Mouse (Mus musculus): ENCODE results near the gene Sf3a1. TPM values are rescaled to one million over a fixed set of nuclear protein-coding genes. Genes with fewer than 3 reads are reported as not detected.

Gene Sf3a1
- polyA plus RNA-seq, 1 experiment from 2014 or later, result 49.3 TPM

DNA sequence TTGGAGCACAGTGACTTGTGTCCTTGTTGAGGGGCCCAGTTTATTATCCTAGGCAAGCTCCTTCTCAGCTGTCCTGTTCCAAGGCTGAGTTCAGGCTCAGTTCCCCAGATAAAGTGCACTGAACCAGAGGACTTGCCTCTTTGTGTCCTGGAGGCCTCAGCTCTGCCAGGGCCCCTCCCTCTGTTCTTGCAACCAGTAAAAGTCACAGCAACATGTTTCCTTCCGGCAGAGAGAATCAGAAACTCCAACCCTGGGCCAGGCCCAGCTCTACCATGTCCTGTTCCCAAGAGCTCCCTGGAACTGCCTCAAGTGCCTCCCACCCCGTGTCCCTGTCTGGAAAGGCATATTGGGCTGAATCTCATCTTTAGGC, 43.5 kb downstream of the Sf3a1 start:
- no peak overlapping the region for H3K9ac ChIP-seq
- no peaks in the 10 kb centered on the region for H3K9me3 ChIP-seq (ENCODE audit: control insufficient read depth, low read length)
- DNase-seq (ENCODE audit: low spot score) (no peak), ATAC-seq (ENCODE audit: low FRiP score) (no peak)
- no peak overlapping the region for H3K4me3 ChIP-seq (replicated peaks; ENCODE audit: low read length)
- no peaks in the 10 kb centered on the region for H3K27me3 ChIP-seq (ENCODE audit: control insufficient read depth, insufficient read depth, low read length)
- WGBS, result 37% methylated on average over 2 of the region's 2 CpGs
- no peaks in the 10 kb centered on the region for H3K4me1 ChIP-seq (replicated peaks; ENCODE audit: control insufficient read depth, insufficient read depth, low read length)
- H3K36me3 ChIP-seq (replicated peaks; ENCODE audit: control insufficient read depth, insufficient read depth), result peaks cover 11% of the 10 kb centered on the region
- no peak overlapping the region for H3K27ac ChIP-seq
- no peak overlapping the region for H3K4me2 ChIP-seq (replicated peaks)

GRCm38 (mm10) chr11:4205097-4205655, 45.0 kb downstream of the Sf3a1 start:
- Histone ChIP-seq H3K36me3 (replicated peaks; ENCODE audit: control insufficient read depth, insufficient read depth) (peaks cover 25% of the 10 kb centered on the region), H3K9ac (no peak overlapping the region), H3K9me3 (ENCODE audit: control insufficient read depth, low read length) (no peaks in the 10 kb centered on the region), H3K4me3 (replicated peaks; ENCODE audit: low read length) (no peak overlapping the region), H3K4me1 (replicated peaks; ENCODE audit: control insufficient read depth, insufficient read depth, low read length) (no peaks in the 10 kb centered on the region), H3K4me2 (replicated peaks) (no peak overlapping the region), H3K27ac (no peak overlapping the region), H3K27me3 (ENCODE audit: control insufficient read depth, insufficient read depth, low read length) (no peaks in the 10 kb centered on the region)
- 86% methylated on average over 5 of the region's 5 CpGs for WGBS
- no peak for DNase-seq (ENCODE audit: low spot score)
- no peak for ATAC-seq (ENCODE audit: low FRiP score)

- Histone ChIP-seq H3K4me3 (replicated peaks; ENCODE audit: low read length) (no peak overlapping the region), H3K27me3 (ENCODE audit: control insufficient read depth, insufficient read depth, low read length) (no peaks in the 10 kb centered on the region), H3K4me1 (replicated peaks; ENCODE audit: control insufficient read depth, insufficient read depth, low read length) (no peaks in the 10 kb centered on the region), H3K36me3 (replicated peaks; ENCODE audit: control insufficient read depth, insufficient read depth) (peaks cover 33% of the 10 kb centered on the region), H3K9ac (no peak overlapping the region), H3K4me2 (replicated peaks) (no peak overlapping the region), H3K9me3 (ENCODE audit: control insufficient read depth, low read length) (no peaks in the 10 kb centered on the region), H3K27ac (no peak overlapping the region)
- ATAC-seq (ENCODE audit: low FRiP score) (no peak), DNase-seq (ENCODE audit: low spot score) (no peak)
- WGBS, result 91% methylated on average over 7 of the region's 7 CpGs
Observed at GRCm38 (mm10) chr11:4205951-4206350, 45.8 kb downstream of the Sf3a1 start.

- Histone ChIP-seq H3K4me1 (replicated peaks; ENCODE audit: control insufficient read depth, insufficient read depth, low read length) (no peaks in the 10 kb centered on the region), H3K27ac (no peak overlapping the region), H3K4me2 (replicated peaks) (no peak overlapping the region), H3K9me3 (ENCODE audit: control insufficient read depth, low read length) (no peaks in the 10 kb centered on the region), H3K36me3 (replicated peaks; ENCODE audit: control insufficient read depth, insufficient read depth) (peaks cover 38% of the 10 kb centered on the region), H3K27me3 (ENCODE audit: control insufficient read depth, insufficient read depth, low read length) (no peaks in the 10 kb centered on the region), H3K9ac (no peak overlapping the region), H3K4me3 (replicated peaks; ENCODE audit: low read length) (no peak overlapping the region)
- whole genome bisulfite sequencing, result 86% methylated on average over 6 of the region's 6 CpGs
- DNase-seq (ENCODE audit: low spot score), result no peak
- ATAC-seq (ENCODE audit: low FRiP score), result no peak
Observed at GRCm38 (mm10) chr11:4206563-4206962, 46.4 kb downstream of the Sf3a1 start.

GRCm38 (mm10) chr11:4207655-4208054, 47.5 kb downstream of the Sf3a1 start:
- peaks cover 48% of the 10 kb centered on the region for H3K36me3 ChIP-seq (replicated peaks; ENCODE audit: control insufficient read depth, insufficient read depth)
- no peak for DNase-seq (ENCODE audit: low spot score)
- WGBS, result 97% methylated on average over 9 of the region's 9 CpGs

GRCm38 (mm10) chr11:4209556-4209955, 49.4 kb downstream of the Sf3a1 start:
- H3K36me3 ChIP-seq (replicated peaks; ENCODE audit: control insufficient read depth, insufficient read depth), result peaks cover 65% of the 10 kb centered on the region
- no peaks in the 10 kb centered on the region for H3K9me3 ChIP-seq (ENCODE audit: control insufficient read depth, low read length)
- H3K4me2 ChIP-seq (replicated peaks), result no peak overlapping the region
- 78% methylated on average over 5 of the region's 5 CpGs for WGBS
- no peaks in the 10 kb centered on the region for H3K4me1 ChIP-seq (replicated peaks; ENCODE audit: control insufficient read depth, insufficient read depth, low read length)
- no peak overlapping the region for H3K9ac ChIP-seq
- H3K4me3 ChIP-seq (replicated peaks; ENCODE audit: low read length), result no peak overlapping the region
- DNase-seq (ENCODE audit: low spot score) (no peak), ATAC-seq (ENCODE audit: low FRiP score) (no peak)
- H3K27ac ChIP-seq, result no peak overlapping the region
- H3K27me3 ChIP-seq (ENCODE audit: control insufficient read depth, insufficient read depth, low read length), result no peaks in the 10 kb centered on the region

More at GRCm38 (mm10) chr11:4207655-4208054, 47.5 kb downstream of the Sf3a1 start:
- Histone ChIP-seq H3K27me3 (ENCODE audit: control insufficient read depth, insufficient read depth, low read length) (no peaks in the 10 kb centered on the region), H3K27ac (no peak overlapping the region), H3K4me2 (replicated peaks) (no peak overlapping the region), H3K4me1 (replicated peaks; ENCODE audit: control insufficient read depth, insufficient read depth, low read length) (no peaks in the 10 kb centered on the region), H3K9me3 (ENCODE audit: control insufficient read depth, low read length) (no peaks in the 10 kb centered on the region), H3K9ac (no peak overlapping the region), H3K4me3 (replicated peaks; ENCODE audit: low read length) (no peak overlapping the region)
- no peak for ATAC-seq (ENCODE audit: low FRiP score)

GRCm38 (mm10) chr11:4210786-4211185, 50.6 kb downstream of the Sf3a1 start:
- DNase-seq (ENCODE audit: low spot score) (no peak), ATAC-seq (ENCODE audit: low FRiP score) (no peak)
- Histone ChIP-seq H3K9me3 (ENCODE audit: control insufficient read depth, low read length) (no peaks in the 10 kb centered on the region), H3K9ac (no peak overlapping the region), H3K4me1 (replicated peaks; ENCODE audit: control insufficient read depth, insufficient read depth, low read length) (no peaks in the 10 kb centered on the region), H3K4me3 (replicated peaks; ENCODE audit: low read length) (no peak overlapping the region), H3K27ac (no peak overlapping the region), H3K27me3 (ENCODE audit: control insufficient read depth, insufficient read depth, low read length) (no peaks in the 10 kb centered on the region), H3K4me2 (replicated peaks) (no peak overlapping the region), H3K36me3 (replicated peaks; ENCODE audit: control insufficient read depth, insufficient read depth) (peaks cover 76% of the 10 kb centered on the region)
- 76% methylated on average over 1 of the region's 1 CpGs for WGBS

DNA sequence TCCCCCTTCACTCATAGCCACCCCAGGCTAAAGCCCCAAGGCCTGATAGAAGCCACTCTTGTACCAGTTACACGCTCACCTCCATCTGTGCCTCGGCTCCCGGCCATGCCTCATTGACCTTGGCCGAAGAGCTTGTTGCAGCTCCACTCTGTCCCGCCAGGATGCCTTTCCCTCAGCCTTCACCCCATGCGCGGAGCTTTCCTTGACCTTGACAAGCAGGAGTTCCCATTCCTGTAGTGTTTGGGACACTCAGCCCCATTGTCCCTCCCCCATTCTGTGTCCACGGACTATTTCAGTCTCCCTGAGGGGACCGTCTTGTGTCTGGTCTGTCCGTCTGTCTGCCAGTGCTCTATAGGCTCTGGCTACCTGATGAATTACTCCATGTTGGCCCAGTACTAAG, 53.0 kb downstream of the Sf3a1 start:
- 92% methylated on average over 10 of the region's 10 CpGs for WGBS

DNA sequence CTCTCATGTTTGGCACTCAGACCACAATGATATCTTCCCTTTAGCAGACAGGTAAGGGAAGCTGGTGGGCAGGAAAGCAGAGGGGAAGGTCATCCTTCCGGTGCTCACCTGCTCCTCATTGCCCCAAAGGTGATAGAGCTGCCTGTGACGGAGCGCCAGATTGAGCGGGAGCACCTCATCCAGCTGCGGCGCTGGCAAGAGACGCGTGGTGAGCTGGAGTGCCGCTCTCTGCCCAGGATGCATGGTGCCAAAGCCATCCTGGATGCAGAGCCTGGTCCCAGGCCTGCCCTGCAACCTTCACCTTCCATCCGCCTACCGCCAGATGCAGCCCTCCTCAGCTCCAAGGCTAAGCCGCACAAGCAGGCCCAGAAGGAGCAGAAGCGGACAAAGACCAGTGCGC, 54.4 kb downstream of the Sf3a1 start:
- DNase-seq (ENCODE audit: low spot score) (no peak), ATAC-seq (ENCODE audit: low FRiP score) (no peak)
- Histone ChIP-seq H3K9ac (no peak overlapping the region), H3K36me3 (replicated peaks; ENCODE audit: control insufficient read depth, insufficient read depth) (peaks cover 61% of the 10 kb centered on the region), H3K9me3 (ENCODE audit: control insufficient read depth, low read length) (0 out of 2 replicates have a peak, but pooled peaks cover 5% of the 10 kb centered on the region), H3K27me3 (ENCODE audit: control insufficient read depth, insufficient read depth, low read length) (peaks cover 26% of the 10 kb centered on the region), H3K4me2 (replicated peaks) (no peak overlapping the region), H3K4me1 (replicated peaks; ENCODE audit: control insufficient read depth, insufficient read depth, low read length) (0 out of 2 replicates have a peak, but pooled peaks cover 7% of the 10 kb centered on the region), H3K27ac (no peak overlapping the region), H3K4me3 (replicated peaks; ENCODE audit: low read length) (no peak overlapping the region)
- 97% methylated on average over 14 of the region's 14 CpGs for WGBS

More for the DNA sequence above, 53.0 kb downstream of the Sf3a1 start:
- H3K27ac ChIP-seq, result no peak overlapping the region
- H3K4me3 ChIP-seq (replicated peaks; ENCODE audit: low read length), result no peak overlapping the region
- H3K4me1 ChIP-seq (replicated peaks; ENCODE audit: control insufficient read depth, insufficient read depth, low read length), result 0 out of 2 replicates have a peak, but pooled peaks cover 3% of the 10 kb centered on the region
- ATAC-seq (ENCODE audit: low FRiP score) (no peak), DNase-seq (ENCODE audit: low spot score) (no peak)
- H3K27me3 ChIP-seq (ENCODE audit: control insufficient read depth, insufficient read depth, low read length), result peaks cover 12% of the 10 kb centered on the region
- H3K4me2 ChIP-seq (replicated peaks), result no peak overlapping the region
- 0 out of 2 replicates have a peak, but pooled peaks cover 5% of the 10 kb centered on the region for H3K9me3 ChIP-seq (ENCODE audit: control insufficient read depth, low read length)
- peaks cover 74% of the 10 kb centered on the region for H3K36me3 ChIP-seq (replicated peaks; ENCODE audit: control insufficient read depth, insufficient read depth)
- no peak overlapping the region for H3K9ac ChIP-seq

- Histone ChIP-seq H3K4me2 (replicated peaks) (no peak overlapping the region), H3K4me1 (replicated peaks; ENCODE audit: control insufficient read depth, insufficient read depth, low read length) (0 out of 2 replicates have a peak, but pooled peaks cover 7% of the 10 kb centered on the region), H3K27me3 (ENCODE audit: control insufficient read depth, insufficient read depth, low read length) (peaks cover 26% of the 10 kb centered on the region), H3K36me3 (replicated peaks; ENCODE audit: control insufficient read depth, insufficient read depth) (peaks cover 56% of the 10 kb centered on the region), H3K9ac (no peak overlapping the region), H3K4me3 (replicated peaks; ENCODE audit: low read length) (no peak overlapping the region), H3K9me3 (ENCODE audit: control insufficient read depth, low read length) (0 out of 2 replicates have a peak, but pooled peaks cover 5% of the 10 kb centered on the region), H3K27ac (no peak overlapping the region)
- ATAC-seq (ENCODE audit: low FRiP score) (no peak), DNase-seq (ENCODE audit: low spot score) (no peak)
- 85% methylated on average over 10 of the region's 10 CpGs for WGBS
Observed at GRCm38 (mm10) chr11:4215061-4215460, 54.9 kb downstream of the Sf3a1 start.
